Mouse (Mus musculus): Measurements from ENCODE around the gene Klhl9.

GRCm38 (mm10) chr4:88693392-88693791 lies 28.9 kb downstream of the Klhl9 start:
- TF ChIP-seq CTCF (IDR thresholded peaks at IDR 0.05; ENCODE audit: low read depth, low read length) (no peak), POLR2A (IDR thresholded peaks at IDR 0.05; ENCODE audit: extremely low read depth, insufficient read depth, low read length) (no peak)

Data from liver, adult 2 months (tissue).